Mouse (Mus musculus) testis, postnatal 14 days (tissue): ENCODE results near the gene Cdk13.

Experiments
- DNase-seq: peaks from one replicate; pipeline ENCODE4 v3.0.0; 2021; ENCODE audit warnings: low spot score

Gene Cdk13

DNA sequence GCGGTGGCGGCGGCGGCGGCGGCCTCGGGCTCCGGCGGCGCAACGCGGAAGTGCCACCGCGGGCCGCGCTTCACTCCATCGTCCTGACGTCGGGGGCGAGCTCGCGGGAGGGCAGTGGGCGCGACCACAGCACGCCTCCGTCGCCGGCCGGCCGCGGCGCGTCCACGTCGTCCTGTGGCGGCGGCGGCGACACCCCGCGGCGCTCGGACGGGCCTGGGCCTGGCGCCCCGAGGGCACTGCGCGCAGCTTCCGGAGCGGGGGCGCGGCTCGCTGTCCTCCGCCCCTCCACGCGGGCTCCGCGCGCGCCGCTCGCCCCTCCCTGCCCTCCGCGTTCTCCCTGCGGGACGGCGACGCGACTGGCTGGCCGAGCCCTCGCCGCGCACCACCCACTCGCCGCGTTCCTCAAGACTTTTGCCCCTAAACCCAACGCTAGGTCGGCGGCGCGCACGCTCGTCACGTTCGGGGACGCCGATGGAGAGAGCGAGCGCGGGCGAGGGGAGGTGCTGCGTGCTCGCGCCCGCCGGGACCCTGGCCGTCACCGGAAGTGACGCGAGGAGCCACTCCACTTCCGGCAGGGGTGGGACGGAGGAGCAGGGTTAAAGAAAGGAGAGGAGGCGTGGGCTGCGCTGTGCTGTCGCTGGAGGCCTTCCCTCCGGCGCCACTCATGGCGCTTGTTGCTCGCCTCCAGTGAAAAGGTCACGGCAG is at the start of gene Cdk13:
Cdk13 (minus strand) TSS at position 189 of the 705 bp plus-strand sequence.
- DNase-seq = peak; percentile 99

DNA sequence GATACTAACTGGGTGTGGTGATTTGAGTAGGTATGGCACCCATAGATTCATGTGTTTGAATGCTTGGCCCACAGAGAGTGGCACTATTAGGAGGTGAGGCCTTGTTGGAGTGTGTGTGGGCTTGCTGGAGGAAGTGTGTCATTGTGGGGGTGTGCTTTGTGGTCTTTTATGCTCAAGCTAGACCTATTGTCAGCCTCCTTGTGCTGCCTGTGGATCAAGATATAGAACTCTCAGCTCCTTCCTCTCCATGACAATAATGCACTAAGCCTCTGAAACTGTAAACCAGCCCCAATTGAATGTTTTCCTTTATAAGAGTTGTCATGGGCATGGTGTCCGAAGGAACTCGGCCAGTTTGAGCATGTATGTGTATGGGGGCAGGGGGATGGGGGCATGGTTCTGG is 38.4 kb upstream of the Cdk13 start:
- DNase-seq = no peak

DNA sequence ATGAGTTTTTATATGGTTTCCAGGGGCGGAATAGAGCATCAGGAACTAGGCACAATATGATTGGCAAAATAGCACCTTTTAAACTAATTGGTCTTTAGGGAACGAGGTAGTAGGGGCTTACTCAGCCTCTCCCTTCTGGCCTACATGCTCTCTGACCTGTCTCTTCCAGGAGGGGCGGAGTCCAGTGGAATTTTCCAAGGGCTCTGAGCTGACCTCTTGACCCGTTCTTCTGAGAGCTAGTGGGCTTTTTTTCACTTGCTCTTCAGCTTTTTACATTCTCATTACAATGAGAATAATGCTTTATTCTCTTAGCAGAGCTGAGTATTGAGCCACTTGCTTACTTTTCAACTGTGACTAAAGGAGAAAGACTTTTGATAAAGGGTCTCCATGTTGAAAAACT is 37.9 kb upstream of the Cdk13 start:
- DNase-seq = no peak

DNA sequence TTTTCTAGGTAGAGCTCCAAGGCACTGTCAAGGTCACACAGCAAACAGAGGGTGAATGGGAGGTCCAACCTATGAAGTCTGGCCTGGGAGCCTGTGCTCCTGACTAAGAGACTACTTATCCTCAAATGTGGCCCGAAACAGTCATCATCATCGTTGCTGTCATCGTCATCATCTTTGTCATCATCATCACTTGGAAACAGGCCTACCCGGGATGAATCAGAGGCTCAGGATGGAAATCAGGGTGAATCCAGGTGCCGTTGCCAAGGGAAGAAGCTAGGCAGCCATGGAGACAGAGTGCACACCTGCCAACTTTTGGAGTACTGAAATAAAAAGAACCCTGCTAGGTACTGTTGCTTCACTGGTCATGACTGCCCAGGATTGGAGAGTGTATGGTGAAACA is 34.2 kb upstream of the Cdk13 start:
- no peak for DNase-seq

DNA sequence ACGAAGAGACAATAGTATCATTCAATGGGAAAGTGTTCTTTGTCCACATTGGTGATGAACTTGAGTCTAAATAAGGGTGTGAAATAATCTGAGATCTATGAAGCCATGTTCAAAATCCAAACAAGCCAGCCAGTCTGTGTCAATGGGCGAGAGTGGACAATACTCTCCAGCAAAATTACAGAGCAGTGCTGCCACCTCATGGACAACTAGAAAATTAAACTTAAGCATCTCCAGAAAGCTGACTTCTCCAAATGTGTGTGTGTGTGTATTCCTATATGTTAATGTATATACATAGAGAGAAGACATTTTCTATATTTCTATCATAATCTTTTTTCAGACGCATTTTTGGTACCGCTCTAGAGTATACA is 33.6 kb upstream of the Cdk13 start:
- no peak for DNase-seq

DNA sequence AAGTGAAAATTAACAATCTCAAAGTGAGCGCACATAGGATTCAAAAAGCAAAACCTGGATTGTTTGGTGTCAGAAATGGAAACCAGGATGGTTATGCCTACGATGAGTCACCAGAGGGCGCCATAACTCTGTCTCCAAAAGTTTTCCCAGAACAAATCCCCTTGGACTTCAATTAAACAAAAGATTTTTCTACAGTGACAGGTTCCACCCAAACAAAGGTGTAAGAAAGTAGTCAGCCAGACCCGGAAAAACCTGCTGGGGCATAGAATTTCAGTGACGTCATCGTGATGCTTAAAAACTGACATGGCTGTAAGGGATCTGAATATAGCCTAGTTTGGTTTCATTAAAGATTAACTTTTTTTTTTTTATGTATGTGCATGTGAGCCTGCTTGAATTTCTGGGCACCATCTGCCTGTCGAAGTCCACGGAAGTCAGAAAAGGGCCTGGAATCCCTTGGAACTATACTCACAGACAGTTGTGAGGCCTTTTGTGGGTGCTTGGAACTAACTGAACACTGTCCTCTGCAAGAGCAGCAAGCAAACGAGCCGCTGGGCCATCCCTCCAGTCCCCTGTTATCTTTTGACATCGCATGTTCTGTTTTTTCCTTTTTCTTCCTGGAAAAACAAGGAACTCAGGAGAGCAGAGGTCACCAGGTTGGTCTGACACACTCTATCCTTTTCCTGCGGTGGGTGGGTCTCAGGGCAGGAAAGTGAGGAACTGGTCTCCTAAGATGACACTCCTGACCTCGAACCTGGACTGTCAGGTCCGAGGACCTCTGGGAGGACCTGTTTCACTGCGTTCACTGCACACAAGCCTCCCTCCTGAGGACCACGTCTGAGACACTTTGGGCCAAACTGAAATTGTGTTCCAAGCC is 33.0 kb upstream of the Cdk13 start:
- no peak for DNase-seq

DNA sequence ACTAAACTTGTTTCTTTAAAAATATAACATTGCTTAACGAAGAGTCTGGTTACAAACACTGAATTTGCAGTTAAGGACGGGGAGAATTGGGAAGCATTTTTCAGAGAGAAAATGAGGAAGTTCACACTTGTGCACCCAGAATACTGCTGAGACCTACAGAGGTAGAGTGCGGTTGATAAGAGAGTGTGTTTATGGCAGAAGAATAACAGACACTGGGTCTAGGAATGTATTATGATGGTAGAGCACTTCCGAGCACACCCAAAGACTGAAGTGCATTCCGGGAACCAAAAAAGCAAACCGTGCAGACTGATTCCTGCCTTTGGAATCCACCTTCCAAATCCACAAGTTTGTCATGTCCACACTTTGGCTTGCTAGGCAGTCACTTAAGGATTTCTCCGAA is 31.9 kb upstream of the Cdk13 start:
- DNase-seq = no peak

DNA sequence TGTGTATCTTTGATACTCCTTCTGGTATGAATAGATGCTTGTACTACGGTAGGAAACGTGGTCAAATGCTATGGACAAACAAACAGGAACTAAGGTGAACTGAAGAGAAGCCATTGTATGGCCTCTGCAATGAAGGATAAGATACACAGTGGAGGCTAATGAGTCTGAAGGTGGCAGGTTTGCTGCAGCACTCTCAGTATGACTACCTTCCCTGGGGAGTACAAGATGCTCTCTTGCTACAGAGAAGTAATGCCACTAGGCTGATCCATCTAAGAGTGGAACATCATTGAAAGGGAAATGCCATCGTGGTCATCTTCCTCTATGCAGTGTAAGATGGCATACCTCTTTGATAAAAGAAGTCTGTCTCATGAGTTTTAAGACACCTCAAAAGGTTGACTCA is 28.0 kb upstream of the Cdk13 start:
- no peak for DNase-seq

DNA sequence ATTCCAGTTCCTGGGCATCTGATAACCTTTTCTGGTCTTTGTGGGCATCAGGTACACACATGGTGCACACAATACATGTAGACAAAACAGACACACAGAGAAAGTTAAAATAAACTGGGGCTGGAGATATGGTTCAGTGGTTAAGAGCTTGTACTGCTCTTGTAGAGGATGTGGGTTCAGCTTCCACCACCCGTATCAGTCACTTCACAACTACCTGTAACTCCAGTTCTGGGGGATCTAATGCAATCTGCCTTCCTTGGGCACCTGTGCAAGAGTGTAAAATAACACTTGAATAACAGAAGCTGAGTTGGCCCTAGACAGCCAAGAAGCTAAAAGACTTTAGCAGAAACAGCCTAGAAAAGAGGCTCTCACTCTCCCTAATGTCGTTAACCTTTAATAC is 12.3 kb upstream of the Cdk13 start:
- DNase-seq = no peak

DNA sequence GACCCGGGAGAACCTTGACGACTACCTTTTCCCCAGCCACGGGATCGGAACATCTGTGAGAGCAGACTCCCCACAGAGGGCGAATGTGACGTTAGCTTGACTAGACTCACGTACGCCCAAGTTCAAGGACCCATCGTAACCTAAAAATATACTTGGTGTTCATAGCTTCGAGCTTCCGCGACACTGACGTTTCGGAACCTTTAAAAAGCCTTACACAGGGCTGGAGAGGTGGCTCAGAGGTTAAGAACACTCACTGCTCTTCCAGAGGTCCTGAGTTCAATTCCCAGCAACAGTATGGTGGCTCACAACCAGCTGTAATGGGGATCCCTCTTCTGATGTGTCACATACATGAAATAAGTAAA is 698 bp upstream of the Cdk13 start:
- no peak for DNase-seq

DNA sequence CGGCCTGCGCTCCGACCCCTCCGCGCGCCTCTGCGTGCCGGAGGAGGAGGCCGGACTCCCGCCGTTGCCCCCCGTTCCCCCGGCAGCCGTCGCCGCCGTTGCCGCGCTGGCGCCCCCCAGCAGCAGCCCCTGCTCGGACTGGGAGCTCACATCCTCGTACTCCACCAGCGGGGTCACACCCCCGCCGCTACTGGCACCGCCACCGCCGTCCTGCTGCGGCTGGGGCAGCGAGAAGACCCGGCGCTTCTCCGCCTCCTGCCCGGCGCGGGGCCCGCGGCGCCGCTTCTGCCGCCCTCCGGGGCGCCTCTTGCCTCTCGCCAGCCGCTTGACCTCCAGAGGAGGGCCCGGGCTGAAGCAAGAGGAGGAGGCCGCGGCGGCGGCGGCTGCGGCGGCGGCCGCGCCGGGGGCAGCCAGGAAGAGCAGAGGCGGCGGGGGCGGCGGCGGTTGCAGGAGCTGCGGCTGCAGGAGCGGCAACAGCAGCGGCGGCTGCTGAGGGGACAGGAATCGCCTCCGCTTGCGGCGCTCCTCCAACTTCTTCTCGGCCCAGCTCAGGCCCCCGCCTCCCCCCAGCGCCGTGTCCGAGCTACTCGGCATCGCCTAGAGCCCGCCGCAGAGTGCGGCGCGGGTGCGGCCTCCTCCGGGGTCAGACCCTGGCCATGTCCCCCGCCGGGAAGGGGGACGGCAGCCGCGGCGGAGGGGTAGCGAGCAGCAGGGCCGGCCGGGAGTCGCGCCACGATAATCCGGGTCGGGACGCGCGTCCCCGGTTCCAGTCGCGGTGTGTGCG is 647 bp downstream of the Cdk13 start:
- DNase-seq = peak; percentile 81

DNA sequence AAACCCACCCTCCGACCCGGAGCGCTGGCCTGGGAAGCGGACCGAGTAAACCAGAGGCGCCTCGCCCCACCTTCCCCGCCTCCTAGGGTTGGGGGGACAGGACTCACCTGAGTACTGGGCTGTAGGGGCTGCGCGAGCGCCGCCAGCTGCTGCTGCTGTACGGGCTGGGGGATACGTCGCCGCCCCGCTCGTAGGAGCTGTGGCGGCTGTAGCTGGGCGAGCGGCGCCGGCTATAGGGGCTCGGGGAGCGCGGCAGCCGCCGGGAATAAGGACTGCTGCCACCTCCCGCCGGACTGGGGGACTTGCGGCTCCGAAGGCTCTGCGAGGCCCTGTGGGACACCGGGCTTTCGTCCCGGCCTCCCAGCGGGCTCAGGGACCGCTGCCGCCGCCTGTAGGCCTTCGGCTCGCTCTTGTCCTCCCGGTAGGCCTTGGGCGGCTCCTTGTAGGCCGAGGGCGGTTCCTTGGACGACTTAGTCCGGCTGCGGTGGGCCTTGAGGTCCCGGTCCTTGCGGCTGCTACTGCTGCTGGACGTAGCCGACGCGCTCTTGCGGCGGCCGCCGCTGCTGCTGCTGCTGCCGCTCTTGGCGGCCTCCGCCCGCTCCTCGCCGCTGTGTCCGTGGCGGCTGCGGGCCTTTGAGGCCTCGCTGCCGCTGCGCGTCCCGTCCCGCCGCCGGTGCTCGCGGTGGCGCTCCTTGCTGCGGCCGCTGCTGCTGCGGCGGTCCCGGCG is 1.4 kb downstream of the Cdk13 start:
- peak; percentile 82 for DNase-seq

DNA sequence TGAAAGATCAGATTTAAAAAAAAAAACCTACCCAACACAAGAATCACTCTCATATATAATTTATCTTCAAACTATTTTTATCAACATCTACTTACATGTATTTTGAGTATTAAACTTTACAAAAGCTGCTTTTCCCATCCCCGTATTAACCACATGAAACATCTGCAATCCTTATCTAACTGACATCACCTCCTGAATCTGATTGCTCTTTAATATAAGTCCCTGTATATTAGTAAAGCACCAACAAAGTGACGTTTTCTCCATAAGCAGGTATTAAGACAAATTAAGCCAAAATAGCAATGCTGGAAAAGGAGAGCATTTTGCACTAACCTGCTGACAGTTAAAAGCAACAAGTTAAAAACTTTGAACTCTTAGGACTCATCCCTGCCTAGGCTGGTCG is 2.0 kb downstream of the Cdk13 start:
- DNase-seq = no peak

DNA sequence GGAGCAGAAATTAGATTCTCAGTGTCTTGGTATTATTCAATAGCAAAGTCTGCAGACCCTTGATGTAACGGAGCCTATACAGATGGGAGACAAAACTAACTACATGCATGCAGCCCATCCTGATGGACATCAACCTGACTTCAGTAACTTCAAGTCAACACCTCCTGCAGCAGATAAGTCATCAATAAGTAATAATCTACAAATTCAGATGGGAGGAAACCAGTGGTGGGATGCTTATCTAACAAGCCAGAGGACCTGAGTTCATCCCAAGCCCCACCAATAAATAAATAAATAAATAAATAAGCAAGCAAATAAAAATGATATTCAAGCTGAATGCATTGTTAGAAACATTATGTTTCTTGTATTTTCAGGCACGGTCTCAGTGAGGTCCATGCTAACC is 5.2 kb downstream of the Cdk13 start:
- no peak for DNase-seq

DNA sequence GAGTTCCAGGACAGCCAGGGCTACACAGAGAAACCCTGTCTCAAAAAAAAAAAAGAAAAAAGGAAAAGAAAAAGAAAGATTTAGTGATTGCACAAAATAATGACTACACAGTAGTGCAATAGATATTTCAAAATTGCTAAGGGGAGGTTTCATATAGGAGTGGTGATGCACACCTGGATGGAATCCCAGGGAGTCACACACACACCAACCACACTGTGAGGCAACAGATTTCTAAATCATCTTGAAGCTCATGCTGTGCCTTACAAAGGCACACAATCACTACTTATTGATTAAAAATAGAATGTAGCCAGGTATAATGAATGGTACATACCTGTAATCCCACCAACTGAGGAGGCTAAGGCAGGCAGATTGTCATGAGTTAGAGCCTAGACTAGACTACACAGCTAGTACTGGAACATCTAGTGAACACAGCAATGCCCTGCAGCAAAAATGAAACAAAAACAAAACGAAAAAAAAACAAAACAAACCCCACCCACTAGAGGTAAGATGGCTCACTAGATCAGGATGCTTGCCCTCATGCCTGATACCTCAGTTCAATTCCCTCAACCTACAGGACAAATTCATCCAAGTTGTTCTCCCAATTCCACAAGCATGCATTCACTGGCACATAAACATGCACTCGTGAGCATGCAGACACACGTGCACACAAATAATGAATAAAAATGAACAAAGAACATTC is 9.0 kb downstream of the Cdk13 start:
- no peak for DNase-seq

DNA sequence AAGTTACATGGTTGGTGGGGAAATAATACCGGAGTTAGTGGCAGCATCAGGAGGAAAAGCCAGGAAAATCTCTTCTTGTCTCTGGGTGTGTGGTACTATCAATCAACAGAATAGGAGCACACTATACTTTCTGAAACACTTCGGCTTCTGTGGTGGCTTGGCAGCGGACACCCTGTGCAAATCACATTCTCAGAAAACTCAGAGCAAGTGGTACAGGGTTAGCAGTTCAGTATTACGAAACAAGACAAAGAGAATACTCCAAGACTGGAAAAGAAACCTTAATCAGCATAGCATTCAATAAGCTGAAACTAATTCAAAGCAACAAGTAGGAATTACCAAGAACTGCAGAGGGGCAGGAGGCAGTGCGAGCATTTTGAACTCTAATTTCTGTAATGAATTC is 21.3 kb downstream of the Cdk13 start:
- DNase-seq = no peak

DNA sequence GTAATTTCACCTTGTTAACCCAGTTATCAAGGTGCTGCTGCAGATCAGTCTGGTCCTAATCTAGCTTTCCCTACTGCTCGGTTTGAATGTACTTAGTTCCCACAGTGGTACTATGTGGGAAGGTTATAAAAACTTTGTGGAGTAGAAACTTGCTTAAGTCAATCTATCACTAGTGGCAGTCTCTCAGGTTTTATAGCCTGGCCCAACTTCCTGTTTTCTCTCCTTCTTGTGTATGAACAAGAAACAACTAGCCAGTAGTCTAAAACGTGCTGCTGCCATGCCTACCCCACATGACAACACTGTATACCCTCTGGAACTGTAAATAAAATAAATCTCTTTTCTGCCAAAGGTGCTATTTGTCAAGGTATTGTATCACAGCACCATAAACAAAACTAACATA is 25.0 kb downstream of the Cdk13 start:
- no peak for DNase-seq

DNA sequence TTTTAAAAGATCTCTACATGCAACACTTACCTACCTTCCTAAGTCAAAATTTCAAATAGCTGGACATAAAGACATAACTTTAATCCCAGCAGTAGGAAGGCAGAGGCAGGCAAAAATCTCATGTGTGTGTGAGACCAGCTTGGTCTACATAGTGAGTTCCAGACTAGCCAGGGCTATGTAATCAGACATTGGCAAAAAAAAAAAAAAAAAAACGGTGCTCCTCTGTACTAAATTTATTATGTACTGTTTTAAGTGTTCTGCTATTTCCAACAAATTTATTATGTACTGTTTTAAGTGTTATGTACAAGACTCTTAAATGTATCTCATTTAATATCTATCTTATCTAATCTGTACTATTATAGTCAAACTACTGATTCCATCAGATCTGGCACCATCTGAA is 28.6 kb downstream of the Cdk13 start:
- no peak for DNase-seq

DNA sequence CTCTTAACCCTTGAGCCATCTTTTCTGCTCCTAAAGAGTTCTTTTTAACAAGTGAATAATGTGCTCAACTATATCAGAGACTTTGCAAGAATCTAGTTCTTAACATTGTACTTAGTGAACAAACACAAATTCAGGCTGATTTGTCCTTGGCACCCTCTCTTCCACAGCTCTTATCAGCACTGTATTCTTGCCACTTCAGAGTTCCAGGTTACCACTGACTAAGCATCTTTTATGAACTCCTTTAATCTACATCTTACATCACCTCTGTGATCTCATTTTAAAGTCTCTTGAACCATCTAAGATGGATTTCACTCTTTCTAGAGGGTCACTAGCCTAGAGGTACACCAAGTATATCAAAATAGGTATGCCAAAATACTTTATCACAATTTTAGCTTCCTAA is 29.5 kb downstream of the Cdk13 start:
- no peak for DNase-seq

DNA sequence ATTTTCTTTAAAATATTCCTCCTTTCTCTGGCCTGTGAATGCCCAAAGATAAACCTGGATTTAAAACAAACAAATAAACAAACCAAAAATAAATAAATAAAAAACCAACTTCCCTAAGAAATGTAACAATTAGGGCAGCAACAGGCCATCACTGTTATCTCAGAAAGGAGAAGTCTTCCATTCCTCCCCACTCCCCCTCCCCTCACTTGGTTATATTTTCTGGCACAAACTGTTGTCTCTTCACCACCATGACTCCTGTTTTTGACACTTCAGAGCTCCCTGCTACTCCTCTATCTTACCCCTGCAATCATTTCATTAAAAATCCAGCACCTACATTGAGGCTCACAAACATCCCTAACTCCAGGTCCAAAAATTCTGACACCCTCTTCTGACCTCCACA is 31.8 kb downstream of the Cdk13 start:
- no peak for DNase-seq

DNA sequence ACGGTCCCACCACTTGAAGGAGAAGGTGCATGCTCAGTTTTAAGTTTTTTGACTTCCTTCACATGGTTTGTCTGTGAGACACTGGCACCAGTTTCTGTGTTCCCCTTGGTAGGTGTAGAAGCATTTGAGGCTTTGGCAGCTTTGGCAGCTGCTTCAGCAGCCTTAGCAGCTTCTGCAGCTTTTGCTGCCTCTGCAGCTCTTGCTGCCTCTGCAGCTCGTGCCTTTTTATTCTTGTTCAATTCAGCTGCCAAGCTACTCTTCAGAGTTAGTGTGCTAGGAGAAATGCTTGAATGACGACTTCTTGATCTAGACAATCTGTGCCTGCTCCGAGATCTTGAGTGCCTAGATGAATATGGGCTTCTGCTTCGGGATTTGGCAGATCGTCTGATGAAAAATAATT is 32.3 kb downstream of the Cdk13 start:
- no peak for DNase-seq

DNA sequence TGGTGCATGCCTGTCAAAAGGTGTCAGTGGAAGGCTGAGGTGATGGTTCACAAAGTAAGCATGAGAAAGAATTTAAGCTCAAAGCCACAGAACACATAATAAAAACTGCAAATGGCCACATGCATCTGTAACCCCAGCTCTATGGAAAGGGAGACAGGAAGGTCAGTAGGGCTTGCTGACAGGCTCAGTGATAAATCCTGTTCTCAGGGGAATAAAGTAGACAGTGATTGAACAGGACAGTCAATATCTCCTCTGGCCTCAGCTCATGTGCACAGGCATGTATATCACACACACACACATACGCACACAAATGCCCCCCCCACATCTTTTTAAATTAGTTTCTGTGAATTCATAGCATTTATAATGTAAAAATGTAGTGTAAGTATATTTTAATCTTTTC is 42.5 kb downstream of the Cdk13 start:
- no peak for DNase-seq
